Mouse (Mus musculus) yolk sac, embryonic 10.5 days (tissue): Measurements from ENCODE around the gene Ccdc12.
"Not testable (repeated sequence)": the region's sequence is repeated elsewhere in the genome, so short reads cannot be mapped to it uniquely, and the experiment has no call there.

Experiments
- DNase-seq: peaks from one replicate; pipeline ENCODE4 v3.0.0-alpha.2; 2017; ENCODE audit warnings: low spot score

Ccdc12 gene

DNA sequence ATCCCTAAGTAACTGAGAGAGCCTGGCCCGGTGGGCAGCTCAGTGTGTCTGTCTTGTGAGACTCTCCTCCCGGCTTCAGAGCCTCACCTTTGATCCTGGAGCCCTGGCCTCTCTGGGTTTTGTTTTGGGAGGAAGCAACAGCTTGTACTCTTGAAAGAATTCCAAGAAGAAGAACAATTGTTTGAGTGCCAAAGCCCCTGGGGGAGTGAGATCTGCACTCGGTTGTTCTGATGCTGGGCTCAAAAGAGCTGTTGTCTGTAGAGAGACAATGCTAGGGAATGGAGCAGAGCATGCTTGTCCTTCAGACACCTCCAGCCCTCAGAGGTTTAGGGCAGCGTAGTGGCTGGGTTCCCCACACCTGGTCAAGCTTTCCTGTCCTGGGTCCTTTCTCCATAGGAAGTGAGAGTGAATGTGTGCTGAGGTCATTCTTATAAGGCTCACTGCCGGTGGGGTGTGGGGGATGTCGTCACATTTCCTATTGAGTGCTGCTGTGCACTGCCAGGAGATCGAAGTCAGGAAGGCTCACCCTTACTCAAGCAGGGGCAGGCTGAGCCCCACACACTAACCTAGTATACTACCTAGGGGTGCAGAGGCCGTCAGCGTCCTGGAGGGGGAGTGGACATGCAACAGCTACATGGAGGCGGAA, 16.9 kb downstream of the Ccdc12 start:
- peak; percentile 43 for DNase-seq

- no peak for DNase-seq
Observed at GRCm38 (mm10) chr9:110676492-110676911, 20.2 kb downstream of the Ccdc12 start.

DNA sequence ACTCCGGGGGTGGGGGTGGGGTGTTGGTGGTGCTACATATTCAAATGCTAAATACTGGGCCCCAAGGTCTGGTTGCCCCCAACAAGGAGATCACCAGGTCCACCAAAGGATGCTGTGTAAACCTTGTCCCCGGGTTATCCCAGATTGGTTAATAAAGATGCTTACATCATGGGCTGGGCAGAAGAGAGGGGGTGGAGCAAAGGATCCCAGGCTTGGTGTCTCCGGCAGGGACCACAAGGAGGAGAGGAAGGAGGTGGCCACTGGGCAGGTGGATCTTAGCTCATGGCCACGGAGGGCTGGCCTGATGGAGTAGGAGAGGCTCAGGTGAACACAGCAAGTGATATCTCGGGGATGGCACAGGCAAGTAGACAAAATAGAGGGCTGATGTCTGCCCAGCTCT, 22.6 kb downstream of the Ccdc12 start:
- no peak for DNase-seq

GRCm38 (mm10) chr9:110680736-110681507, 24.6 kb downstream of the Ccdc12 start:
- no peak for DNase-seq

GRCm38 (mm10) chr9:110681817-110682216, 25.5 kb downstream of the Ccdc12 start:
- DNase-seq = no peak

GRCm38 (mm10) chr9:110682255-110682654, 26.0 kb downstream of the Ccdc12 start:
- DNase-seq = no peak

- not testable (repeated sequence) for DNase-seq
Observed at GRCm38 (mm10) chr9:110682697-110683096, 26.4 kb downstream of the Ccdc12 start.

DNA sequence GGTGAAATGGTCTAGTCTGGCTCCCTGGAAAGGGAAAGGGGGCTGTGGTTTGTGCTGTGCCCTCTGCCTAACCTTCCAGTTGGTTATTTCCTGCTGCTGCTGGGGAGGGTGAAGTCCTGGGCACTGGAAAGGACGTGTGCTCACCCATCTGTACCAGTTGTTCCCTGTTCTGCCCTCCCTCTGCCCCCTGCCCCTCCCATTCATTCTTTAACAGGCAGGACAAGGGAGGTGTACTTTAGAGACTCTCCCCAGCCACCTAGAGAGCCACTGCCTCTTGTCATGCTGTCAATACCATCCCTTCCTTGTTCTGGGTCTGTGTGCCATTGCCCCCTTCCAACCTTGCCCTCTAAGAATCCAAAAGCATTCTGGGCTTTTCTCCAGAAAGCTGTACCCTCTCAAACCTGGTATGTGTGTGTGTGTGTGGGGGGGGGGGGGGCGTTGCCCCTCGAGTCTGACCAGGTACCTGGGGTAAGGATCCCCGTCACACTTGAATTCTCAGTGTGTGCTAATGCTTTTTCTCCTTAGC, 27.3 kb downstream of the Ccdc12 start:
- DNase-seq = no peak

GRCm38 (mm10) chr9:110684100-110684831, 28.0 kb downstream of the Ccdc12 start:
- no peak for DNase-seq

GRCm38 (mm10) chr9:110685187-110685586, 28.9 kb downstream of the Ccdc12 start:
- no peak for DNase-seq

DNA sequence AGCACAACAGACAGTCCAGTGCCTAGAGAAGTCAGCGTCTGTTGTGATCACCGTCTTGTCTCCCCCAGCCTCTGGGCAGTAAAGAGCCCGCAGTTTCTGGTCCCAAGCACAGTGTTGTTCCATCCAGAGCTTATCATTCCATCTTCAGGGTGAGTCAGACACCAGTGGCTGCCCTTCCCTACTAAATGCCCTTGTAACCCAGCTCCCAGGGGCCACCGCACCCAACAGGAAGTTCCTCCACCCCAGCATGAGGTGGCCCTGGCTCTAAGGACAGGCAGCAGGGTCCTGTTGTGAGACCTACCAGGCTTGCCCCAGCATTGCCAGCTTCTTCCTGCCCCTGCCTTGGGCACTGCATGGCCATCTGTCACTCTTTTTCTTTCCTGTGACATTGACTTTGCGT, 29.3 kb downstream of the Ccdc12 start:
- DNase-seq = no peak

DNA sequence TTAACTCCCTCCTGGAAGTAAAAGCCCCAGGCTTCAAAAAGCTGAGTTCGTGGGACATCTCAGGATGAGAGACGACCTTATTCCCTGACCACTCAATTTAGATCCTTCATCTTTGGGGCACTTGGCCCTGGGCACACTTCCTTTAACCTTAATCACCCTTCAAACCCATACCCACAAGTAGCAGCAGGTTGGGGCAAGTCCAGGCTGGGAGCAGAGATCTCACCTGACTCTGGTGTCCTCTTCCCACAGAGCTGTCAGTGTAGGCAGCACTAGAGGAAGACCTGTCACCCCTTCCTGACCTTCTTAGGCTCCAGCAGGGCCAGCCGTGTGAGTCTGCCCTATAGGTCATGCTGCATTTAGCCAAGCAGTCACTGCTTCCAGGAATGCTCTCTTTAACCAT, 30.2 kb downstream of the Ccdc12 start:
- no peak for DNase-seq

GRCm38 (mm10) chr9:110687061-110687460, 30.8 kb downstream of the Ccdc12 start:
- no peak for DNase-seq

GRCm38 (mm10) chr9:110687846-110688245, 31.5 kb downstream of the Ccdc12 start:
- DNase-seq = no peak

- peak; percentile 34 for DNase-seq
Observed at GRCm38 (mm10) chr9:110689261-110689779, 33.0 kb downstream of the Ccdc12 start.

DNA sequence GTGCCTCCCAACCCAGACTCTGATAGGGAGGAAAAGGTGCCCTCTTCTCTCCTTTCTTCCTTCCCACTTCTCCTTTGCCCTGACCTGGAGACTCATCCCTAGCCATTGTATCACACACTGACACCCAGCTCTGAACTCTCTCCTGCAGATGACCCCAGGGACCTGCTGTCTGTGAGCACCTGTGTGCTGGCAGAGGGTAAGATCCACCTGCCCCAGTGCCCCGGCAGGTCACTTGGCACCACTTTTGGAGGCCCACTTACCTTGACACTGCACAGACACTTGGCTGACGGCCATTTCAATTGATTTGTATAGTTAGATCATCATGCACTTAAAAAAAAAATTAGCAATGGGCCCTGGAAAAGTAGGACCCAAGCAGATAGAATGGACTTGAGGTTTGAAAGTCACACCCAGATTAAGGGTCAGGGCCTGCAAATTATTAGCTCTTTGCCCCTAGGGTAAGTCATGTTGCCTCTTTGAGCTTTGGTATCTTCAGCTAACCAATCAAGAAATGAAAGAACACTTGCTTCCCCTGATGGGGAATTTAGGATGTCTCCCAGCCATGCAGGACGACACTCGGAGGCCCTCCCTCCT, 39.0 kb downstream of the Ccdc12 start:
- no peak for DNase-seq

- no peak for DNase-seq
Observed at GRCm38 (mm10) chr9:110696427-110696826, 40.1 kb downstream of the Ccdc12 start.

- no peak for DNase-seq
Observed at GRCm38 (mm10) chr9:110697465-110697864, 41.2 kb downstream of the Ccdc12 start.

DNA sequence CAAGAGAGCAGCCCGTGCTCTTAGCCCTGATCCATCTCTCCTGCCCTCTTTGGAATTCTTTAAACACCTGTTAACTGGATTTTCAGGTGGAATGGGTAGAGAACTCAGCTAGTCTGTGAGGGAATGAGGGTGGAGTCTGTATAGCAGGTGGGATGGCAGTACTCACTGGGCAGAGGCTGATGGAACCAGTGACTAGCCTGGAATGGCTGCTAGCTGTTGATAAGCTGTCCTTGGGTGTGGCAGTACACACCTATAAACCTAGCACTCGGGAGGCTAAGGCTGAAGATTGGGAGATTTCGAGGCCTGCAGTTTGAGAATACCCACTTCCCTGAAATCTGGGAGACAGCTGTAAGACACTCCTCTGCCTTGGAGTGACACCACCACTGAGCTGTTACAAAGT, 43.3 kb downstream of the Ccdc12 start:
- no peak for DNase-seq

GRCm38 (mm10) chr9:110701114-110702032, 45.1 kb downstream of the Ccdc12 start:
- no peak for DNase-seq

GRCm38 (mm10) chr9:110702848-110703247, 46.5 kb downstream of the Ccdc12 start:
- no peak for DNase-seq
